Mouse (Mus musculus) small intestine, adult 2 months (tissue): ENCODE measurements around the gene Tenm3. TPM values are rescaled to one million over a fixed set of nuclear protein-coding genes. Genes with fewer than 3 reads are reported as not detected.

ENCODE experiments used
- H3K27ac ChIP-seq: fragments of 200-500 bp; 2 replicates; pipeline ENCODE4 v1.5.1; 2012; ENCODE audit warnings: low read depth, low read length, control low read depth, inconsistent platforms; ENCODE audit not compliant: insufficient read depth
- H3K27me3 ChIP-seq: fragments of 200-500 bp; 2 replicates; pipeline ENCODE4 v1.6.1; 2012; ENCODE audit warnings: mild to moderate bottlenecking, moderate library complexity, low read length, inconsistent platforms; ENCODE audit not compliant: control insufficient read depth, insufficient read depth
- H3K36me3 ChIP-seq: fragments of 200-500 bp; 2 replicates; pipeline ENCODE4 v1.6.1; 2012; ENCODE audit warnings: mild to moderate bottlenecking, low read length, control low read depth, inconsistent platforms; ENCODE audit not compliant: control insufficient read depth, insufficient read depth
- H3K4me1 ChIP-seq: fragments of 200-500 bp; 2 replicates; pipeline ENCODE4 v1.6.1; 2012; ENCODE audit warnings: low read length, inconsistent platforms, mixed read lengths; ENCODE audit not compliant: control insufficient read depth, insufficient read depth, insufficient read length
- H3K4me3 ChIP-seq: fragments of 200-500 bp; 2 replicates; pipeline ENCODE4 v1.5.1; 2012; ENCODE audit warnings: low read depth, mild to moderate bottlenecking, control low read depth, inconsistent platforms, low read length, moderate library complexity
- CTCF ChIP-seq: fragments of 200-500 bp; IDR thresholded peaks from 2 replicates; pipeline ENCODE4 v1.5.1; 2012; ENCODE audit warnings: low read depth, mild to moderate bottlenecking, control low read depth, inconsistent platforms, low read length, moderate library complexity, mixed read lengths; ENCODE audit not compliant: insufficient replicate concordance, insufficient read length; ENCODE audit errors: extremely low read depth
- POLR2A ChIP-seq: fragments of 200-500 bp; IDR thresholded peaks from 2 replicates; pipeline ENCODE4 v1.6.1; 2012; ENCODE audit warnings: low read depth, mild to moderate bottlenecking, control low read depth, inconsistent platforms, low read length, moderate library complexity
- WGBS: fragments of 180-500 bp; shearing (Covaris S2); methylation state at CpG from one replicate; pipeline ENCODE4 v1.1.7; 2018; 5-methylcytosine and 5-hydroxymethylcytosine counted together
- polyA plus RNA-seq: library from polyadenylated mRNA; depleted of rRNA; stranded (reverse); fragments of >200 nt; gene quantifications from 2 replicates; pipeline ENCODE4 v1.2.3, GENCODE M21; 2012

Tenm3 gene
- polyA plus RNA-seq, 1 experiment = 1.6 TPM

DNA sequence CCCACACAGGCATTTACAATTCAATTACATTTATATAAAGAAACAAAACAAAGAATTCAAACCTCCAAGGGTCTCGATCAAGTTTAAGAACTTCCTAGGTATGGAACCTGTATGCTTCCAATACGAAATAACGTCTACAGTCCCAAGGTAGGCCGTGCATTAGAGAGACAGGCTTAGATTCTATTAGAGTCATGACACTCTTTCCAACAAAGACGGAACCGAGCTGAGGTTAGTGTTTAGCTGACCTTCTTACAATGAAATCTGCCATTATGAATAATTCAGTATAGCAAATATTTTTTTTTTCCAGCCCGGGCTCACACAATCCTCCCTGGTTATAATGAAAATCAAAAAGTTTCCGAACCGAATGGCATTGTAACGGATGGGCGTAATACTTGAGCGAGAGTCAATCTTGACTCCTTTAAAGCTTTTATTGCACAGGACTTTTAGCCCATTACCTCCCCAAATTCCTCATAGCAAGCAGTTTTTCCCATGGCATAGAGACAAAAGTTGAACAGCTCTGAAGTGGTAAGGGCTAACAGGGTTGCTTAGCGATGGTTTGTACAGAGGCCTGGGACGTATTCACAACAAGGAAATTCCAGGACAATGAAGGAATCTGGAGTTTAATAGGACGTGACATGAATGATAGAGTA is 565.6 kb downstream of the Tenm3 start:
- no peaks in the 10 kb centered on the region for H3K4me1 ChIP-seq
- no peak overlapping the region for H3K27ac ChIP-seq
- no peak overlapping the region for H3K4me3 ChIP-seq
- H3K27me3 ChIP-seq = no peaks in the 10 kb centered on the region
- 92% methylated on average over 15 of the region's 15 CpGs for WGBS
- no peaks in the 10 kb centered on the region for H3K36me3 ChIP-seq
- TF ChIP-seq CTCF = no peak
- no peak for TF ChIP-seq POLR2A

DNA sequence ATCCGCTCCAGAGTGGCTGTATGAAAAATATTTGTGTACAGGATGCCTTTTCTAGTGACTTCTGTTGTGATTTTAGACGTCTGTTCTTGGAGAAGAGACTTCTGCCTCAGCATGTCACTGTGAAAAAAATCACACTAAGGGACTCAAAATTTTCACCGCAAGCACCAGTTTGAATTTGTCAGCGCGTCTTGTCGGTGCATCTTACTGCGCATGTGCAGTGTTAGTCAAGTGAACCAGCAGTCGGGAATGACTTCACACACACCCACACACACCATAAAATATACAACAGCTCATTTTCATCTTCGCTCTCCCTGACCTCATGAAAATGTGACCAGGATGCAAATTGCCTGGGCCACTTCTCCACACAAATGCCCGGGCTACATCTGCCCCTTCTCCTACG is 568.7 kb downstream of the Tenm3 start:
- H3K27me3 ChIP-seq = no peaks in the 10 kb centered on the region
- 91% methylated on average over 11 of the region's 11 CpGs for WGBS
- no peak for TF ChIP-seq POLR2A
- no peaks in the 10 kb centered on the region for H3K4me1 ChIP-seq
- no peaks in the 10 kb centered on the region for H3K36me3 ChIP-seq
- no peak overlapping the region for H3K4me3 ChIP-seq
- H3K27ac ChIP-seq = no peak overlapping the region

DNA sequence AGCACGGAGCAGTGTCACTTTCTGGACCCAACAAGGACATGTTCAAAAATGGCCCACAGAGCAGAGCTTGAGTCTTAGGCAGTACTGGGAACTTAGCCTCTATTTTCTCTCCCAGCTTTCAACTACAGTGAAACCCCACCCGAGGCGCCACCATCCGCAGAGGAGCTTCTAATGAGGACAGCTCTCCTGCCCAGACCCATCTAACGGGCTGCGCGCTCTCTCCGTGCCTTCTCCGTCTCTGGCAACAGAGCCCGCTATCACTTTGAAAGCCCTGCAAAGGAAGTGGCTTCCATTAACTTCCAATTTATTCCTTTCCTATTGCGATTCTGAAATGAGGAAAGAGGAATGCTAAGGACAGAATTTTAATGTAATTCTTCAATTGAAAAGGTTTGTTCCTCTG is 569.2 kb downstream of the Tenm3 start:
- no peaks in the 10 kb centered on the region for H3K27me3 ChIP-seq
- no peak for TF ChIP-seq POLR2A
- TF ChIP-seq CTCF = no peak
- H3K36me3 ChIP-seq = no peaks in the 10 kb centered on the region
- H3K4me1 ChIP-seq = no peaks in the 10 kb centered on the region
- WGBS = 95% methylated on average over 11 of the region's 11 CpGs
- H3K4me3 ChIP-seq = no peak overlapping the region
- H3K27ac ChIP-seq = no peak overlapping the region

DNA sequence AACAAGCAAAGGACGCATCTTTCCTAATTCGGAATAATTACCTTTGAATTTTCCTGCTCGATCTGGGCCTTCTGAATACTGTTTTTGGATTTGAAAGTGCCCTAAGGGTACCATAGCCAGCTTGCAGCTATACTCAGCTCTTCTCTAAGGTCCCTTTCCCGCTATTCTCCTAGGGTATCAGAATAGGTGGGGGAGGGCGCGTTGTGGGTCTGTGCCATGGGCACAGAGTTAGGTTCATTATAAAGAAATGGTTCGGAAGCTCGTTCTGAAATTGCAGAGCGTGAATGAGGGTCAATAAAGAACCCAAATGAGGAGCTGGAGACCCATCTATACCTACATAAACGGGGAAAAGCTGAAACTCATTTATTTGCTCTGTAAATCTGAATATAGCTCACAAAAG is 575.1 kb downstream of the Tenm3 start:
- WGBS = 91% methylated on average over 10 of the region's 10 CpGs
- Histone ChIP-seq H3K27ac (no peak overlapping the region), H3K4me1 (no peaks in the 10 kb centered on the region), H3K4me3 (no peak overlapping the region), H3K27me3 (no peaks in the 10 kb centered on the region), H3K36me3 (no peaks in the 10 kb centered on the region)
- TF ChIP-seq POLR2A = no peak
- TF ChIP-seq CTCF = no peak

DNA sequence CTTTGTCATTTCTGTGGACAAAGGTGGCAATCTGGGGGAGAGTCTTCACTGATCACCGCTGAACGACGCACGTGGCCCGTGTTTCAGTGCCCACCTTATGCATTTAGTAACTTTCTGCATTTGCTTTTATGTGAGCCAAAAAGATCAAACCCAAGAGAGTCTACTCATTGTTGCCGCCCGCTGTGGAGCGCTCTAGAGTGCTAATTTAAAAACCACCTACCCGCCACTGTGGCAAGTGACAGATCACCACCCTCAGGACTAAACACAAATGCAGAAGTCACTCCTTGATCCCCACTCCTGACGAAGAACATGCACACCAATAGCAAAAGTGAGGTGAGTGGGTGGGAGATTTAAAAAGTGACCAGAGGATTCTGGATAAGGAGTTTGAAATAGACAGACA is 583.5 kb downstream of the Tenm3 start:
- Histone ChIP-seq H3K27ac (no peak overlapping the region), H3K36me3 (no peaks in the 10 kb centered on the region), H3K4me3 (no peak overlapping the region), H3K27me3 (no peaks in the 10 kb centered on the region), H3K4me1 (no peaks in the 10 kb centered on the region)
- 92% methylated on average over 10 of the region's 10 CpGs for WGBS
- TF ChIP-seq POLR2A = no peak
- TF ChIP-seq CTCF = no peak

DNA sequence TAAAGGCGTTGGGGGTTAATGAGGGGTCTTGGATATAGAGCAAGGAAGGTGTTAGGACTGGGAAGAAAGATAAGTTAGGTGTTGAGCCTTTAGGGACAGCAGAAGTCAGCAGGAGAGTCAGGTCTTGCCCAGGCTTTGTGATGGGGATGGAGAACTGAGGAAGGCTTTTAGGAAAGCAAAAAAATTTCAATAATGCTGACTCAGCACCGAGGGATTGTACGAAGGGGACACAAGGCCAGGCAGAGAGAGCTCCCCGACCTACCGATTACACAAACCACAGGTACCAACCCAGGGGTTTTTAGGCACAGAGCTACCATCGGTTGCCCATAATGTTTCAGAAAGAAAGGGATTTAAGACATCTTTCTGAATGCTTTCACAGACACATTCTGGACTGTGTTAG is 583.9 kb downstream of the Tenm3 start:
- no peak for TF ChIP-seq CTCF
- Histone ChIP-seq H3K36me3 (no peaks in the 10 kb centered on the region), H3K4me3 (no peak overlapping the region), H3K27me3 (no peaks in the 10 kb centered on the region), H3K27ac (no peak overlapping the region), H3K4me1 (no peaks in the 10 kb centered on the region)
- 78% methylated on average over 6 of the region's 6 CpGs for WGBS

DNA sequence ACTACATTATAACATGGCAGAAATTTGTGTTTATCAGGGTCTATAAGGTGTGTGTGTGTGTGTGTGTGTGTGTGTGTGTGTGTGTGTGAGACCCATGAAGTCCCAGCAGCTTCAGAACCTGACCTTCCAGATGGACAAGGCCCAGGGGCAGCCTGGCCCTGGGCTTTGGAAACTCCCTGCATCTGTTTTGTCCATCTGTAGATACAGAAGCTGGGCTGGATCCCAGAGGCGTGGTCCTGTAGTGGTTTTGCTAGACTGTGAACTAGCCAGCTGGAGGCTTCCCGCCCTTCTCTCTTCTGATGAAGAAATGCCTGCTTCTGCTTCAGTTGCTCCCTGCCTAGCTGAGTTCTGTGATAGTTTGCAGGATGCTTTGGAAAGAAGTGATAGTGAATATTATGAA is 599.9 kb downstream of the Tenm3 start:
- Histone ChIP-seq H3K27me3 (no peaks in the 10 kb centered on the region), H3K27ac (no peak overlapping the region), H3K4me1 (no peaks in the 10 kb centered on the region), H3K36me3 (no peaks in the 10 kb centered on the region), H3K4me3 (no peak overlapping the region)
- TF ChIP-seq POLR2A (no peak), CTCF (no peak)
- 57% methylated on average over 2 of the region's 2 CpGs for WGBS
